Mouse (Mus musculus): ENCODE results near the gene Chaf1a.

DNA sequence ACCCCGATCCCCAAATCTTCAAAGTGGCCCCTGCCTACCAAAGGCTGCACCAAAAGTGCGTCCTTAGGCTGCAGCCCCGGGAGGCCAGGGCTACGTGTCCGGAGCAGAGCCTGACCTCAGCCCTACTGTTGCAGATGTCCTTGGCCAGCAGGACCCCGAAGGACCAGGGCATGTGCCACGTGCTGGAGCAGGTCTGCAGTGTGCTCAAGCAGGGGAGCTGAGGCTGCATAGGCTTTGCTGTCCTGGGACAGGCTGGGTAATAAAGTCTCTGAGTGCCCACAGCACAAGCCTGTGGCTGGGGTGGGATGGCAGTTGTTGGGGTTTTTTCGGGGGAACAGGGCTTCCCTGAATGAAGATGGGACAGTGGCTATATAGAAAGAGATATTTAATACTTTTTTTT, 23.9 kb upstream of the Chaf1a start:
- no peak for TF ChIP-seq CTCF (IDR thresholded peaks at IDR 0.05; ENCODE audit: borderline replicate concordance, control insufficient read depth, extremely low read depth, insufficient read depth, low read length, poor library complexity)
- TF ChIP-seq POLR2A (IDR thresholded peaks at IDR 0.05; ENCODE audit: control insufficient read depth, extremely low read depth, insufficient read depth, low read length, poor library complexity), result no peak

All from thymus, adult 2 months (tissue).